Mouse (Mus musculus) spleen, postnatal 36 days (tissue): ENCODE data around the gene Sppl2a.
A peak's percentile ranks its signal among the peaks of the same experiment; 100 is the strongest.
"Not testable (repeated sequence)": the region's sequence is repeated elsewhere in the genome, so short reads cannot be mapped to it uniquely, and the experiment has no call there.

Source experiments
- DNase-seq, 2 experiments: peaks; one replicate each; pipeline ENCODE4 v3.0.0; 2022; ENCODE audit warnings: low spot score in 2 of 2, mixed read lengths in 1 of 2

Sppl2a gene

GRCm38 (mm10) chr2:126932897-126933641 is at the start of gene Sppl2a:
Sppl2a (minus strand) TSS chr2:126933235.
- DNase-seq, result peak; percentile 87

- DNase-seq, result no peak
These were observed 44.4 kb upstream of the Sppl2a start for GRCm38 (mm10) chr2:126977428-126977827.

- no peak for DNase-seq
These were observed 28.7 kb upstream of the Sppl2a start for GRCm38 (mm10) chr2:126961696-126962095.

GRCm38 (mm10) chr2:126955671-126956070 is 22.6 kb upstream of the Sppl2a start:
- DNase-seq, result no peak

- DNase-seq, result no peak
These were observed 18.1 kb upstream of the Sppl2a start for GRCm38 (mm10) chr2:126951085-126951484.

- no peak for DNase-seq
These were observed 17.4 kb upstream of the Sppl2a start for GRCm38 (mm10) chr2:126950453-126950852.

GRCm38 (mm10) chr2:126949856-126950255 is 16.8 kb upstream of the Sppl2a start:
- no peak for DNase-seq

- DNase-seq, result not testable (repeated sequence)
These were observed 16.3 kb upstream of the Sppl2a start for GRCm38 (mm10) chr2:126949297-126949696.

GRCm38 (mm10) chr2:126948231-126948630 is 15.2 kb upstream of the Sppl2a start:
- no peak for DNase-seq

- no peak for DNase-seq
These were observed 14.6 kb upstream of the Sppl2a start for GRCm38 (mm10) chr2:126947646-126948045.

GRCm38 (mm10) chr2:126943211-126943610 is 10.2 kb upstream of the Sppl2a start:
- DNase-seq, result no peak

GRCm38 (mm10) chr2:126940314-126940866 is 7.4 kb upstream of the Sppl2a start:
- no peak for DNase-seq

GRCm38 (mm10) chr2:126938069-126938468 is 5.0 kb upstream of the Sppl2a start:
- DNase-seq, result no peak

- DNase-seq, result peak in 1 of 2 experiments; percentile 16
These were observed 886 bp upstream of the Sppl2a start for GRCm38 (mm10) chr2:126933921-126934320.

- peak in 1 of 2 experiments; percentile 22 for DNase-seq
These were observed 656 bp downstream of the Sppl2a start for GRCm38 (mm10) chr2:126932261-126932896.

- DNase-seq, result no peak
These were observed 1.3 kb downstream of the Sppl2a start for GRCm38 (mm10) chr2:126931784-126932183.

- no peak for DNase-seq
These were observed 4.4 kb downstream of the Sppl2a start for GRCm38 (mm10) chr2:126928681-126929080.

GRCm38 (mm10) chr2:126920358-126921060 is 12.5 kb downstream of the Sppl2a start:
- DNase-seq, result peak in 1 of 2 experiments; percentile 10

GRCm38 (mm10) chr2:126916236-126916635 is 16.8 kb downstream of the Sppl2a start:
- no peak for DNase-seq

- DNase-seq, result no peak
These were observed 18.9 kb downstream of the Sppl2a start for GRCm38 (mm10) chr2:126914096-126914495.

- peak; percentile 4 to 9 for DNase-seq
These were observed 28.9 kb downstream of the Sppl2a start for GRCm38 (mm10) chr2:126904162-126904561.

- DNase-seq, result no peak
These were observed 35.5 kb downstream of the Sppl2a start for GRCm38 (mm10) chr2:126897511-126897910.
